Mouse (Mus musculus) ES-E14 (cell line): ENCODE results near the gene Ppfia1. TPM values are rescaled to one million over a fixed set of nuclear protein-coding genes. Genes with fewer than 3 reads are reported as not detected.

ENCODE experiments used
- DNase-seq: peaks from one replicate; pipeline ENCODE4 v3.0.0-alpha.2; 2013; ENCODE audit warnings: low read depth, low spot score
- H3K27ac ChIP-seq: 2 replicates; pipeline ENCODE4 v1.5.1; 2012; ENCODE audit warnings: low read depth, mild to moderate bottlenecking, low read length, moderate library complexity, mixed read lengths; ENCODE audit not compliant: poor library complexity, insufficient read depth, severe bottlenecking
- H3K36me3 ChIP-seq: 2 replicates; pipeline ENCODE4 v1.6.1; 2012; ENCODE audit warnings: mild to moderate bottlenecking, low read length, moderate library complexity, mixed read lengths; ENCODE audit not compliant: control insufficient read depth, poor library complexity, insufficient read depth, severe bottlenecking
- H3K4me1 ChIP-seq, 2 experiments: fragments of 150-350 bp in 1 of 2; sonication (generic) in 1 of 2; 2 replicates each; pipeline ENCODE4 v1.6.1; 2012; ENCODE audit warnings: low read length in 2 of 2, mild to moderate bottlenecking in 1 of 2, mixed read lengths in 1 of 2; ENCODE audit not compliant: control insufficient read depth in 2 of 2, insufficient read depth in 2 of 2, poor library complexity in 1 of 2
- H3K4me3 ChIP-seq, 2 experiments: fragments of 150-350 bp in 1 of 2; sonication (generic) in 1 of 2; 2 replicates each; pipeline ENCODE4 v1.5.1; 2012; ENCODE audit warnings: low read length in 2 of 2, low read depth in 1 of 2, mild to moderate bottlenecking in 1 of 2, mixed read lengths in 1 of 2; ENCODE audit not compliant: insufficient read depth in 1 of 2, poor library complexity in 1 of 2, severe bottlenecking in 1 of 2
- H3K9ac ChIP-seq: 2 replicates; pipeline ENCODE4 v1.6.1; 2012; ENCODE audit warnings: low read depth, mild to moderate bottlenecking, low read length, mixed read lengths; ENCODE audit not compliant: poor library complexity, insufficient read depth, severe bottlenecking
- H3K9me3 ChIP-seq: fragments of 150-350 bp; sonication (generic); 2 replicates; pipeline ENCODE4 v1.6.1; 2012; ENCODE audit warnings: low read depth, mild to moderate bottlenecking, low read length; ENCODE audit not compliant: control insufficient read depth, insufficient read depth
- CHD2 ChIP-seq: IDR thresholded peaks from 2 replicates; pipeline ENCODE4 v1.6.1; 2014; ENCODE audit warnings: mild to moderate bottlenecking, low read depth, low read length, inconsistent platforms
- HCFC1 ChIP-seq: IDR thresholded peaks from 2 replicates; pipeline ENCODE4 v1.6.1; 2012; ENCODE audit warnings: low read length, inconsistent platforms, borderline replicate concordance; ENCODE audit not compliant: insufficient read depth
- MAFK ChIP-seq: IDR thresholded peaks from 2 replicates; pipeline ENCODE4 v1.6.1; 2014; ENCODE audit warnings: mild to moderate bottlenecking, low read depth, low read length, inconsistent platforms; ENCODE audit not compliant: insufficient read depth
- ZC3H11A ChIP-seq: IDR thresholded peaks from 2 replicates; pipeline ENCODE4 v1.6.1; 2012; ENCODE audit warnings: low read depth, mild to moderate bottlenecking, inconsistent platforms, low read length, borderline replicate concordance
- ZNF384 ChIP-seq: IDR thresholded peaks from 2 replicates; pipeline ENCODE4 v1.6.1; 2012; ENCODE audit warnings: low read depth, low read length, inconsistent platforms
- in situ Hi-C, 2 experiments: fragments of 600-800 bp; cut with MboI; formaldehyde crosslinking; loops; one replicate each; pipeline ENCODE4 v1.15.1; 2025; ENCODE audit warnings: low sequenced_read_pairs in 2 of 2, inconsistent platforms in 1 of 2; ENCODE audit not compliant: unreplicated experiment in 2 of 2
- total RNA-seq: library from RNA; depleted of rRNA; stranded (reverse); fragments of 300-350 nt; gene quantifications from 2 replicates; pipeline ENCODE4 v1.2.3, GENCODE M21; 2012

Ppfia1 gene
- total RNA-seq, 1 experiment: 55.1 TPM

DNA sequence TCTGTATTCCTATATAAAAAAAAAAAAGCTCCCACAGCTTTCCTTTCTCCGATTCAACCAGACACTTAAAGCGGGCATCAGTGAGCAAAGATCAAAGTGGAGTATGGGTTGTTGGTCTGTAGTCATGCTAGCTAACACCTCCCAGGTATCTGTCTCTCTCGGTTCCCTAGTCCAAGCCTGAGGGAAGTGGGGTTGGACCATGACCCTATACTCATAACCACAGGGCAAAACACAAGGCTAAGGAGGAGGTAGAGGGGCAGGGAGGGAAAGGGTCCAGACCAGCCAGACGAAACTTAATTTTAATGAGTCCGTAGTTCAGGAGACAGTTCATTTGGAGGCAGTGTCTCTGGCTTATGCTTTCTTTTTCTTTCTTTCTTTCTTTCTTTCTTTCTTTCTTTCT, 18.7 kb upstream of the Ppfia1 start:
- no peaks in the 10 kb centered on the region for H3K9me3 ChIP-seq
- no peak overlapping the region for H3K9ac ChIP-seq
- peaks cover 0 to 2% of the 10 kb centered on the region in 2 experiments; a peak in 1 of 4 replicates for H3K4me1 ChIP-seq
- no peak overlapping the region for H3K4me3 ChIP-seq
- DNase-seq: no peak
- no peak overlapping the region for H3K27ac ChIP-seq
- H3K36me3 ChIP-seq: no peaks in the 10 kb centered on the region
- in situ Hi-C loops: no loop called here
- no peak for TF ChIP-seq MAFK
- no peak for TF ChIP-seq ZC3H11A
- no peak for TF ChIP-seq HCFC1
- no peak for TF ChIP-seq CHD2

DNA sequence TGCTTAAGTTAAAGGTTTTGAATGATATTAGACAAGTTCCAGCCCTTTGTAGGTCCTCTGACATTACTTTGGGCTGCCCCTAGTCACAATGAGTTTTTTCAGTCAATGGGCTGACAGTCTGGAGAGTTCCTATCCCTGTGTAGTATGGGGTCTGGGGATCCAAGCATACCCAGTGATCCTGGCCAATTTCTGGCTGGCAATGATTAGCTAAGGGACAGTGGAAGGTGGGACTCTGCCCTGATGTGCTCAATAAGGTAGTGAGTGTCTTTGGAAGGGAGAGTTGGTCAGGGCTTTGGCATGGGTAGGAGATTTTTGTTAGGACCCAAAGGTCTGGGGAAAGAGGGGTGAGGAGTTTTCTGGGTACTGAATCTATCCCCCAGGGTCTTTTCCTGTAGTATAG, 18.1 kb upstream of the Ppfia1 start:
- no peak for TF ChIP-seq ZNF384
- no peak for TF ChIP-seq MAFK
- no peak for TF ChIP-seq ZC3H11A
- TF ChIP-seq CHD2: no peak
- no peak for TF ChIP-seq HCFC1
- Histone ChIP-seq H3K4me3 (no peak overlapping the region), H3K4me1 (peaks cover 0 to 5% of the 10 kb centered on the region in 2 experiments; a peak in 1 of 4 replicates), H3K9me3 (no peaks in the 10 kb centered on the region), H3K27ac (no peak overlapping the region), H3K36me3 (no peaks in the 10 kb centered on the region), H3K9ac (no peak overlapping the region)
- in situ Hi-C loops: no loop called here
- no peak for DNase-seq

DNA sequence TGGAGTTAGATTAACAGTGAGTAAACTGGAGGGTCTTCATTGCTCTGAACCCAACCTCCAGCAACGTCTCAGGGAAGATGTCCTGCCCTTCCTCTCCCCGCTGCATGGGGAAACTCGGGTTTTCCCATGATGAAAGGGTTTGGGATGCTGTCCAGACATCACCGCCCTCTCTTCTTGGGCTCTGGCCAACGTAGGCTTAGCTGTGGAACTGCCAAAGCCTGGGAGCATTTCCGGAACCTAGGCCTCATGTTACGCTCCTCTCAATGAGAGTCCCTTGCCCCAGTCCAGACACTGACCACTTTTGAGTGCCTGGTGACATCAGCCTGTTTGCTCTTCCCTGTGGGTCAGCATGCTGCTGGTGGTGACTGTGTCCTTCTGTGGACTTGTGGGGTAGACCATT, 15.9 kb upstream of the Ppfia1 start:
- no peak for DNase-seq
- TF ChIP-seq ZNF384: no peak
- TF ChIP-seq CHD2: no peak
- TF ChIP-seq ZC3H11A: no peak
- no peak for TF ChIP-seq HCFC1
- TF ChIP-seq MAFK: no peak
- no peak overlapping the region for H3K9ac ChIP-seq
- H3K4me3 ChIP-seq: no peak overlapping the region
- no peak overlapping the region for H3K27ac ChIP-seq
- H3K4me1 ChIP-seq: peaks cover 0 to 2% of the 10 kb centered on the region in 2 experiments; a peak in 1 of 4 replicates
- in situ Hi-C loops: no loop called here
- no peaks in the 10 kb centered on the region for H3K9me3 ChIP-seq
- H3K36me3 ChIP-seq: no peaks in the 10 kb centered on the region

DNA sequence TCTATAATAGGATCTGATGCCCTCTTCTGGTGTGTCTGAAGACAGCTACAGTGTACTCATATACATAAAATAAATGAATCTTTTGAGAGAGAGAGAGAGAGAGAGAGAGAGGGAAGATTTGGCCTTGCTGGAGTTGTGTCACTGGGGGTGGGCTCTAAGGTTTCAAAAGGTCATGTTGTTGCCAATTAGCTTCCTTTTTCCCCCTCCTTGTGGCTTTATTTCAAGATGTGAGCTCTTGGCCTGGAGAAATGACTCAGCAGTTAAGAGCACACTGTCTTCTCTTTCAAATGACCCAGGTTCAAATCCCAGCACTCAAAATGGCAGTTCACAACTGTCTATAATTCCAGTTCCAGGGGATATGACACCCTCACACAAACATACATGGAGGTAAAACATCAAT, 14.6 kb upstream of the Ppfia1 start:
- TF ChIP-seq ZC3H11A (no peak), CHD2 (no peak), MAFK (no peak), ZNF384 (no peak), HCFC1 (no peak)
- Histone ChIP-seq H3K9ac (no peak overlapping the region), H3K27ac (no peak overlapping the region), H3K9me3 (no peaks in the 10 kb centered on the region), H3K4me1 (peaks cover 0 to 2% of the 10 kb centered on the region in 2 experiments; a peak in 1 of 4 replicates), H3K4me3 (no peak overlapping the region), H3K36me3 (no peaks in the 10 kb centered on the region)
- no peak for DNase-seq
- in situ Hi-C loops: no loop called here
